Mouse (Mus musculus) bone marrow macrophage, adult 2 months (primary cell): ENCODE results near the gene Pex11b.

Experiments used
- CTCF ChIP-seq: IDR thresholded peaks from 2 replicates; pipeline ENCODE4 v1.5.1; 2012; ENCODE audit warnings: low read depth, mild to moderate bottlenecking, low read length, moderate library complexity
- POLR2A ChIP-seq: IDR thresholded peaks from 2 replicates; pipeline ENCODE4 v1.6.1; 2012; ENCODE audit warnings: mild to moderate bottlenecking, low read depth, low read length, borderline replicate concordance

DNA sequence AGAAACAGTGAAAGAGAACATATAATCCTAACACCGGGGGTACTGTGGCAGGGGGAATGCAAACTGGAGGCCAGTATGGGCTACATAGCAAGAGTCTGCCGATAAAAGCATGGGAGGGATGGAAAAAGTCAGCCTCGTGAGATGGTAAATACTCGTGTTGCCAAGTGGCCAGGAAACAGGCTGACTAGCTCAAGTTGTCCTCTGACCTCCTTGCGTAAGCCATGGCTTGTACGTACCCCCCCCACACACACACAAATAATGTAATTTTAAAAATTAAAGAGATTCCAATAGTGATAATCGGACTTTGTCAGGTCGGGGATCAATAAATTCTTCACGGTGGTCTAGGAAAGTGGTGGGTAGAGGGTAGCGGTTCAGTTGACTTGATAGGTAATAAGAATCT is 41.8 kb upstream of the Pex11b start:
- TF ChIP-seq CTCF = no peak
- TF ChIP-seq POLR2A = no peak
